ENCODE assay signal across 8 mouse cellular contexts in the genomic region with DNA sequence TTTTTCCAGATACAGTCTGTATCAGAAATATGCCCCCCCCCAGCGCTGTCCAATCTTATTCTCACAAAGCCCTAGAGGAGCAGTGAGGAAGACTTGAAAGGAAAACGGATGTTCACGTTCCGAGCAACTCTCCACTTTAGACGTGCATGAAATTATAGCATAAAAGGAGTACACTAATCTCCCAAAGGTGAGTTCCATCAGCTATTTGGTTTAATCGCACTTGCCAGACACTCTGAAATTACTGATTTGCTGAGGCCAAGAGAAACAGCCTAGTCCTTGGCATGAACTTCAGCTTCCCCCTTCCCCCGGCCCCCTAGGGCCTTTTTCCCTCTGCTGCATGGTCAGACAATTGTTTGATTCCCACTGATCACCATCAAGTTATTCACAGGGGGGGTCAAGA. TPM values are rescaled to one million over a fixed set of nuclear protein-coding genes. Genes with fewer than 3 reads are reported as not detected.
DNase-seq lines count a peak whose midpoint lies in the region; ATAC-seq and TF ChIP-seq lines count a peak whose summit lies in the region.

No protein-coding gene starts in this region.

- no peaks in the 10 kb centered on the region for H3K9me3 ChIP-seq in forebrain, embryonic 12.5 days
- no peaks in the 10 kb centered on the region for H3K9me3 ChIP-seq in liver, embryonic 14.5 days (ENCODE audit: control insufficient read depth, low read length)
- no peaks in the 10 kb centered on the region for H3K9me3 ChIP-seq in stomach, postnatal 0 days (ENCODE audit: control insufficient read depth, low read length)

- DNase-seq in thymus, postnatal 0 days (ENCODE audit: low spot score) = peak; percentile 32
- DNase-seq in thymus, postnatal 10 days (ENCODE audit: low spot score in 2 of 2) = no peak
- DNase-seq in liver, embryonic 14.5 days (ENCODE audit: low read depth in 3 of 3, low spot score in 3 of 3) = no peak
- DNase-seq in stomach, postnatal 0 days (ENCODE audit: low spot score) = no peak
- DNase-seq in frontal cortex, postnatal 25 days (ENCODE audit: low spot score in 2 of 2) = no peak
- no peak for DNase-seq in spleen, postnatal 36 days (ENCODE audit: low spot score in 2 of 2)
- DNase-seq in kidney, adult 18-20 months = no peak

- no peak overlapping the region for H3K27ac ChIP-seq in forebrain, embryonic 12.5 days
- peak overlapping the region; percentile 76 for H3K27ac ChIP-seq in liver, embryonic 14.5 days
- H3K27ac ChIP-seq in stomach, postnatal 0 days (replicated peaks) = no peak overlapping the region

- H3K4me3 ChIP-seq in forebrain, embryonic 12.5 days (replicated peaks) = peak overlapping the region; percentile 98
- peak overlapping the region; percentile 91 to 99 for H3K4me3 ChIP-seq in liver, embryonic 14.5 days (ENCODE audit: insufficient read depth in 1 of 2, low read depth in 2 of 2, low read length in 2 of 2)
- peak overlapping the region; percentile 92 for H3K4me3 ChIP-seq in stomach, postnatal 0 days (ENCODE audit: low read depth, low read length)

- WGBS in forebrain, embryonic 12.5 days = 6% methylated on average over 7 of the region's 7 CpGs
- WGBS in liver, embryonic 14.5 days (ENCODE audit: insufficient replicate concordance) = 0% methylated on average over 7 of the region's 7 CpGs
- 5% methylated on average over 7 of the region's 7 CpGs for WGBS in stomach, postnatal 0 days

- peak overlapping the region; percentile 98 for H3K4me2 ChIP-seq in forebrain, embryonic 12.5 days
- H3K4me2 ChIP-seq in liver, embryonic 14.5 days (ENCODE audit: low read depth) = peak overlapping the region; percentile 94
- peak overlapping the region; percentile 98 for H3K4me2 ChIP-seq in stomach, postnatal 0 days (replicated peaks; ENCODE audit: low read depth)

- no peak for TF ChIP-seq CTCF in liver, embryonic 14.5 days (IDR thresholded peaks at IDR 0.05; ENCODE audit: low read depth)
- no peak for TF ChIP-seq CTCF in stomach, postnatal 0 days (IDR thresholded peaks at IDR 0.05; ENCODE audit: low read depth)

- peaks cover 38% of the 10 kb centered on the region for H3K4me1 ChIP-seq in forebrain, embryonic 12.5 days
- H3K4me1 ChIP-seq in liver, embryonic 14.5 days (replicated peaks; ENCODE audit: control insufficient read depth in 2 of 2, insufficient read depth in 2 of 2, low read length in 1 of 2) = peaks cover 45 to 59% of the 10 kb centered on the region in 2 experiments
- H3K4me1 ChIP-seq in stomach, postnatal 0 days (replicated peaks; ENCODE audit: control insufficient read depth, insufficient read depth) = 0 out of 2 replicates have a peak, but pooled peaks cover 8% of the 10 kb centered on the region

- ATAC-seq in forebrain, embryonic 12.5 days (ENCODE audit: low FRiP score) = no peak
- no peak for ATAC-seq in liver, embryonic 14.5 days (ENCODE audit: insufficient read depth)
- no peak for ATAC-seq in stomach, postnatal 0 days (ENCODE audit: low FRiP score, low TSS enrichment)

- H3K9ac ChIP-seq in forebrain, embryonic 12.5 days = peak overlapping the region; percentile 96
- peak overlapping the region; percentile 91 for H3K9ac ChIP-seq in liver, embryonic 14.5 days (replicated peaks)
- peak overlapping the region; percentile 96 for H3K9ac ChIP-seq in stomach, postnatal 0 days (ENCODE audit: low read length)

- no peak; the same call in 1 of the 2 replicates for TF ChIP-seq EP300 in liver, embryonic 14.5 days (IDR thresholded peaks at IDR 0.05; ENCODE audit: low read depth)
- no peak for TF ChIP-seq EP300 in stomach, postnatal 0 days (optimal IDR thresholded peaks at IDR 0.05)

- H3K36me3 ChIP-seq in forebrain, embryonic 12.5 days (replicated peaks) = 0 out of 2 replicates have a peak, but pooled peaks cover under 1% of the 10 kb centered on the region
- peaks cover 25% of the 10 kb centered on the region for H3K36me3 ChIP-seq in liver, embryonic 14.5 days (replicated peaks; ENCODE audit: control insufficient read depth, insufficient read depth, low read depth)
- H3K36me3 ChIP-seq in stomach, postnatal 0 days (ENCODE audit: control insufficient read depth, insufficient read depth, low read length) = no peaks in the 10 kb centered on the region

- H3K27me3 ChIP-seq in forebrain, embryonic 12.5 days = no peaks in the 10 kb centered on the region
- H3K27me3 ChIP-seq in liver, embryonic 14.5 days (ENCODE audit: control insufficient read depth, insufficient read depth, low read length) = no peaks in the 10 kb centered on the region
- H3K27me3 ChIP-seq in stomach, postnatal 0 days (ENCODE audit: control insufficient read depth, insufficient read depth, low read length) = no peaks in the 10 kb centered on the region

RNA-seq across cellular contexts. Expression of a gene that starts 55.4 kb away (rescaled TPM):
- polyA plus RNA-seq in thymus, postnatal 0 days (2015; fragmentation: Nextera tagmentation; extraction: Ambion mirVana) = 43.0 and 50.3 TPM in 2 replicates
- polyA plus RNA-seq in forebrain, embryonic 12.5 days (2016; fragmentation: Nextera tagmentation; extraction: Ambion mirVana) = 40.3 and 41.8 TPM in 2 replicates
- 37.6 and 57.5 TPM in 2 replicates for polyA plus RNA-seq in liver, embryonic 14.5 days (2012; rRNA removed)
- 35.5 and 41.9 TPM in 2 replicates for polyA plus RNA-seq in liver, embryonic 14.5 days (2014; fragmentation: Nextera tagmentation; extraction: Ambion mirVana)
- 15.7 and 18.1 TPM in 2 replicates for polyA plus RNA-seq in stomach, postnatal 0 days (2015; fragmentation: Nextera tagmentation; extraction: Ambion mirVana)

RNA-seq across cellular contexts. Expression of a gene that starts 56.2 kb away (rescaled TPM):
- polyA plus RNA-seq in thymus, postnatal 0 days (2015; fragmentation: Nextera tagmentation; extraction: Ambion mirVana) = not detected in 2 replicates
- polyA plus RNA-seq in forebrain, embryonic 12.5 days (2016; fragmentation: Nextera tagmentation; extraction: Ambion mirVana) = not detected in 2 replicates
- 0.07 TPM in 1 of 2 replicates, not detected in the other for polyA plus RNA-seq in liver, embryonic 14.5 days (2012; rRNA removed)
- not detected in 2 replicates for polyA plus RNA-seq in liver, embryonic 14.5 days (2014; fragmentation: Nextera tagmentation; extraction: Ambion mirVana)
- polyA plus RNA-seq in stomach, postnatal 0 days (2015; fragmentation: Nextera tagmentation; extraction: Ambion mirVana) = not detected in 2 replicates
